Mouse (Mus musculus): ENCODE measurements around the gene Nphp4. TPM values are rescaled to one million over a fixed set of nuclear protein-coding genes. Genes with fewer than 3 reads are reported as not detected.

The Nphp4 gene
- total RNA-seq (2015; ENCODE audit: low replicate concordance) = not detected in 2 replicates
- total RNA-seq (2017; ENCODE audit: low replicate concordance) = 0.34 TPM in 1 of 2 replicates, not detected in the other

- ATAC-seq (replicated peaks; ENCODE audit: low FRiP score, poor library complexity, severe bottlenecking) = no peak
These were observed at the start of gene Nphp4 for GRCm38 (mm10) chr4:152476427-152477023. Nphp4 (plus strand) TSS chr4:152476706.

- no peak for ATAC-seq (replicated peaks; ENCODE audit: low FRiP score, poor library complexity, severe bottlenecking)
These were observed 48.2 kb upstream of the Nphp4 start for GRCm38 (mm10) chr4:152428259-152428658.

- ATAC-seq (replicated peaks; ENCODE audit: low FRiP score, poor library complexity, severe bottlenecking) = no peak
These were observed 44.2 kb upstream of the Nphp4 start for GRCm38 (mm10) chr4:152432308-152432707.

GRCm38 (mm10) chr4:152434836-152435235 lies 41.7 kb upstream of the Nphp4 start:
- ATAC-seq (replicated peaks; ENCODE audit: low FRiP score, poor library complexity, severe bottlenecking) = peak; percentile 63; the same call in 1 of the 2 replicates

DNA sequence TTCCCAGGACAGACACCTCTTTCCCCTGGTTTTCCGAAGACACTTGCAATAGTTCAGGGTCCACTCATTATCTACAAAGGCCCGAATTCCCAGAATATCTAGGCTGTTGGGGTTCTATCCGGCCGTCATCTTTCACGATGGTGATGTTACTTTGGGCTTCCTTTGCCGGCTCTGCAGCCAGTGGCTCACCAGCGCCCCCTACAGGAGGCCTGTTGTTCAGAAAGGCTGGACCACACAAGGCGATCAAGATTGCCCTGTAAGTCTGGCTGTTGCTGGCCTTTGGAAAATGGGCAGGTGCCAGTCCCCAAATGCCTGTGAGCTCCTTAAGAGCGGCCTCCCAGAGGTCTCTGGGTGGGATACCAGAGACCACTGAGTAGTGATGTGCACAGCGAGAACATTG lies 41.3 kb upstream of the Nphp4 start:
- ATAC-seq (replicated peaks; ENCODE audit: low FRiP score, poor library complexity, severe bottlenecking) = peak; percentile 61; the same call in 1 of the 2 replicates

GRCm38 (mm10) chr4:152440882-152441281 lies 35.6 kb upstream of the Nphp4 start:
- ATAC-seq (replicated peaks; ENCODE audit: low FRiP score, poor library complexity, severe bottlenecking) = no peak

DNA sequence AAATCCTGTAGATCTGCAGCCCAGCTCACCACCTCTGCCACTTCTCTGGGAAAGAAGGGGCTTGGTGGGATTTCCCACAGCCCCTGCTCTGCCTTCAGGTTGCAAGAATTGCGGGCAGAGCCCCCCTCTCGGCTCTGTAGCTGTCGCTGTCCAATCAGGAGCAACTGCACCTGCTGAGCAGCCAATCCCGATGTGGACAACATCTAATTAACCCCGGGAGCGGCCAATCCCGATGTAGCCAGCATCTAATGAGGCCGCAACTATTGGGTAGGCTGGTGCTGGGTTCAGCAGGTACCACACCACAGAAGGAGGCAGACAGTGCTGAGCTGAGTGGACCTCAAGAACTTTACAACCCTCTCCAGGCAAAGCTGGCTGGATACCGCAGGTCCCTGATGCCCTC lies 35.0 kb upstream of the Nphp4 start:
- ATAC-seq (replicated peaks; ENCODE audit: low FRiP score, poor library complexity, severe bottlenecking) = no peak

DNA sequence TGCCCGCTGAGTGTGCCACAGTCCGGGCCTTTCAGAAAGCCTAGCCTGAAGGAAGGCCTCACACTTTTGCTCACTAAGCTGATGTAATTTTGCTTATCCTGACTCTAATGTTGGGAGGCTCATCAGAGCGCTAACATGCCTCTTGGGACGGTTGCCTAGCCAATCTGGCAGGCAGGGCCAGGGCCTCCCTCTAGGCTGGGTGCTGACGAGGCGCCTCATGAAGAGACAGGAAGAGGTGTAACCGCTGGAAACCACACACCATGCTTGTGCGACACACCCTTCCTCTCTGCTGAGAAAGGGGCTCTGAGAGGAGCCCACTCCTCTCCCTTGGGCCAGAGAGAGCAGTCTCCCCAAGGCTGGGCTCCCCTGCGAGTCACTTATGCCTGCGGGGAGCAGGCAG lies 30.3 kb upstream of the Nphp4 start:
- ATAC-seq (replicated peaks; ENCODE audit: low FRiP score, poor library complexity, severe bottlenecking) = no peak

DNA sequence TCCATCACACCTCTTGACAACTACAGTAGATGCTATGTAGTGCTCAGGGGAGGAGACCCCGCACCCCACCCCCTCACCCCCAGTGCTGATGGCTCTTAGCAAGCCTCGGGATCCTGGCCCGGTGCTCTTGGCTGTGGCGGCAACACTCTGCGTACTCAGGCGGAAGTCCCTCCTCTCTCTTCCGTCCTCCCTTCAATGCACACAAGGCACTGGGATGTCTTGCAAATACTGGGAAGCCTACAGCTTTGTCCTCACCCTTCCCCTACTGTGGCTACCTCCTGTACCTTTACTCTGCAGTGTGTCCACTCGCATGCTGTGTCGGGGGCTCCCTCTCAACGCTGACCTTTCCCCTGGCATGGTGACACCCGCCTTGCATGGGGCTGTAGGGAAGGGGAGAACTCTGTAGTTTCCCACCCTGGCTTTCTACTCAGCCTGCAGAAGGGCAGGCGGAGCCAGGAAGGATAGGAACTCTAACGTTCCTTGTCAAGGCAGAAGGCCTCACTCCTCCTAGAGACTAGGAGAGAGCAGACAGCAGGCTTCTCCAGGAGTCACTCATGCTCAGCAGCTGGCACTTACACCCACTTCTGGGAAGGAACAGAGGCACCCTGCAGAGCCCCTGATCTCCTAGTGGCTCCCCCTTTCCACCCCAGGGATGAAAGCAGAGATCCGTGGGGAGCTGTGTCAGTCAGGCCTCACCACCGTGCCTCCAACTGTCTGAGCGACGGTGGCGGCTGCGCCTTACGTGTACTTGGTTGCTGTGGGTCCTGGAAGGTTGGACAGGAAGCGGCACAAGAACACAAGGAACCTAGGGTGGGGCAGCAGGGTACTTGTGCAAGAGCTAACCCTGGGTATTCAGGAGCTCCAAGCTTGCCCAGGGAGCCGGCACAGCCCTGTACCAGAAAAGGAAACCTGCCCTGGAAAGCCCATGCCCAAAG lies 28.5 kb upstream of the Nphp4 start:
- ATAC-seq (replicated peaks; ENCODE audit: low FRiP score, poor library complexity, severe bottlenecking) = no peak

DNA sequence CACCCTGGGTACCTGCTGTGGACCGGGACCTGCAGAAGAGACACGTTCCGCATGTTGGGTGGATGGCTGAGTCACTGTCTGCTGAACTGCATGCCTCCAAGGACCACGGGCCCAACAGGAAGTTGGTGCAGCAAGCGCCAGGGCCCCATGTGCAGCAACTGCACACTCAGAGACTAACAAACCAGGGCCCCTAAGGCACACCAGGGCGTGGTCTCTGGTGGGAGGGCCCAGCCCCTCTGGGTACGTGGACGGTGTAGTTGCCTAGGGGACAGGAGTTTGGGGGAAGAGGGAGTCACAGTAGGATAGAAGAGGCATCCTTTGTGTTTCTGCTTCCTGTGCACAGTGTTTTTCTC lies 27.9 kb upstream of the Nphp4 start:
- ATAC-seq (replicated peaks; ENCODE audit: low FRiP score, poor library complexity, severe bottlenecking) = no peak

DNA sequence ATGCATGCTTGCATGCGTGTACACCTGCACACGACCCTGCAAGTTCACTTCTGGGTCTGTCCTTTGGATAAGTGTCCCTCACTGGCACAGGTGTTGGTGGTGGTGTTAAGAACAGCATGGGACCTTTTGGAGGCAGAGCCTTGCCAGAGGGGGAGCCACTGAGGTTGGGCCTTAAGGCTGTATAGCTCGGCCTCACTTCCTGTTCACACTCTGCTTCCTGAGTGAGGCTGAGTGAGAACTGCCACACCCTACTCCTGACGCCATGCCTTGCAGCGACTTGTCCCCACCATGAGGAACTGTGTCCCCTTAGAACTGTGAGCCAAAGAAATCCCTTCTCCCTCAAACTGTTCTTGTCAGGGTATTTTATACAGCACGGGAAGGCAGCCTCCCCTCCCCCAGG lies 25.1 kb upstream of the Nphp4 start:
- no peak for ATAC-seq (replicated peaks; ENCODE audit: low FRiP score, poor library complexity, severe bottlenecking)

DNA sequence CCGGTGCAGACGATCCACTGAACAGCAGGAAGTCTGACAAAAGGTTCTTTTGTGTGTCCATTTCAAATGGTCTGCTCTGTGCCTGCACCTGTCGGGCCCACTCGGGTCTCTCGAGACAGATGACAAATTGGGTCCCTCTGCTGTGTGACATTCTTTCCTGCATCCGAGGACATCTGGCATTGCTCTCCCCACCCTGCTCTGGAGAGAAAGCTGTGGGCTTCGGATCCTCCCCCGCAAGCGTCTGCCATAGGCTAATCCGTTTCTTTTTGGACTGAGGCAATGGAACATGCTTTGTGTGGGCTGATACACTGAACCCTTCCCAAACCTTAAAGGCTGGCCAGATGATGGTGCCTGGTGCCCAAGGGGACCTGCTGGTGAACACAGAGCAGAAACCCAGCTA lies 23.4 kb upstream of the Nphp4 start:
- no peak for ATAC-seq (replicated peaks; ENCODE audit: low FRiP score, poor library complexity, severe bottlenecking)

GRCm38 (mm10) chr4:152454153-152454552 lies 22.4 kb upstream of the Nphp4 start:
- ATAC-seq (replicated peaks; ENCODE audit: low FRiP score, poor library complexity, severe bottlenecking) = no peak

- no peak for ATAC-seq (replicated peaks; ENCODE audit: low FRiP score, poor library complexity, severe bottlenecking)
These were observed 19.9 kb upstream of the Nphp4 start for GRCm38 (mm10) chr4:152456609-152457008.

DNA sequence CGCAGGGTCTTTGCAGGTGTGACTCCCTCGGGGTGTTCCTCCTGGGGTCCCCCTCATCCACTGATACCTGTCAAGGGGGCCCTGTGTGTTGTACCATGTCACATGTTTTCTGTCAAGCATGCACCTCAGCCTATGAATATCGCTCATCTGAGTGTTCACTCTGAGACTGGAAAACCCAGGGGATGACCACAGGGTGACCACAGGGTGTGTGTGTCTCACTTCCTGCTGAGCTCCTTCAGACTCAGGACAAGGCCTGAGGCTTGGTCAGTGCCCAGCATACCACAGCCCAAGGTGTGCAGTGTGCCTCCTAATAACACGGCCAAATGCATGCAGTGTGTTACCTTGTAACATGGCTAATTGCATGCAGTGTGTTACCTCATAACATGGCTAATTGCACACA lies 18.8 kb upstream of the Nphp4 start:
- no peak for ATAC-seq (replicated peaks; ENCODE audit: low FRiP score, poor library complexity, severe bottlenecking)

DNA sequence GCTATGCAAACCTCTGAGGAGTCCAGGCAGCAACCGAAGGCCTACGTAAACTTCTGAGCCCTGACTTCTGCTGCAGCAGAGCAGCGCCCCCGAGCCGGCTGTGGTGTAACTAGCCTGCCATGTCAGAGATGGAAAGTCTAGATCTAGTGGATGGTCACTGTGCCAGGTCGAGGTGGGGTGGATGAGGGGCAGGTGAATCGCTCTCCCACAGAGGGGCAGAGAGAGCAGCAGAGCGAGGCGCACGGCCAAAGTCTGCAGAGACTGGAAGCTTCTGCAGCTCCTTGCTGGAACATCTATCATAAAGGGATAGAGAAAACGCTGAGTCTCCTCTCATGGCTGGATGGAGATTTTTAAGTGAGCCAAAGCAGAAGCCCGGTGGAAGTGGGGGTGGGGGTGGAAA lies 14.0 kb upstream of the Nphp4 start:
- ATAC-seq (replicated peaks; ENCODE audit: low FRiP score, poor library complexity, severe bottlenecking) = no peak

DNA sequence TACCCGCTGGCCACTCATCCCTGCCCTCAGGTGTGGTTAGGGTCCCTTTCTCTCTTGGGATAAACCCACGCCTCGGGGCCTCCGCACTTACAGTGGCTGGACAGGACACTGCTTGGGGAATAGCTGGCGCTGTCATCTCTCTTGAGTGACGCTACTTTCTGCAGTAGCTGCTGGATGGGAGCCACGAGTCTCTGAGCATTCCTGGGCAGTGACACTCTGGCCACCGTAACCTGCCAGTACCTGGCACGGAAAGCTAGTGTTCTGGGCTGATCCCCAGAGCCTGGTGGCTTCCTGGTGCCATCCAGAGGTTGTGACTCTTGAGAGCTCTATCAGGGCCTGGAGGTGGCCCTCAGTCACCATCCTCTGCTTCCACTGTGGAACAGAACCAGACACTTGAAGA lies 13.4 kb upstream of the Nphp4 start:
- no peak for ATAC-seq (replicated peaks; ENCODE audit: low FRiP score, poor library complexity, severe bottlenecking)

DNA sequence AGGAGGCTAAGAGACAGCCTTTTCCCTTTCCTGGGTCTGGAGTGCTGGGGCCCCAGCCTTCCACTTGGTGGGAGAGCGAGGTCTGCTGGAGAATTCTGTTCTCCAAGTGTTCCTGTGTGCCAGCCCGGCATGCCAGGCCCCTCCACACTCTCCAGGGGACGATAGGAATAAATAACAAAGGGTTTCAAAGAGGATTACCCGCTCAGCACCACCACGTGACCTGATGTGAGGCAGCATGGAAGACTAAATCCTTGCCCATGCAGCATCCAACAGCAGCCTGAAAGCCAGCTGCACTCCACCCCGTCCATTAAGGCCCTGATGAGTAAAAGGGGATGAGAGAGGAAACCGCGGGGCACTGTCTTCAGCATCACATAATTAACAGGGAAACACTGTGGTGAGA lies 11.4 kb upstream of the Nphp4 start:
- no peak for ATAC-seq (replicated peaks; ENCODE audit: low FRiP score, poor library complexity, severe bottlenecking)

DNA sequence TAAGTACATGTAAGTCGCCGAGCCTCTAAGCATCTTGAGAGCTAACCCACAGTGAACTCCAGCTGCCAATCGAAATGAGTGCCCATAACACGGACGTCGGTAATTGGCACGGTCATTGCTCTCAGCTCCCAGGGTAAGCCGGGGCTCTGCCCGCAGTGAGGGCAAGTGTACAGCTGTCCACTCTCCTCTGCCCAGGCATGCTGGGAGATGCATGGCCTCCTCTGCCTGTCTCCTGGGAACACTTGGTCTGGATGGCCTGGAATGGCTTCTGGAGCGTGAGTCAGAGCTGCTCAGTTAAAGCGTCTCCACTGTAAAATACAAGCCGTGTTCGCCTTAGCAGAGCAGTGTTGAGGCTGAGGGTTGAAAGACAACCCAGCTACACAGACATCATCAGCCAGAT lies 9.9 kb upstream of the Nphp4 start:
- ATAC-seq (replicated peaks; ENCODE audit: low FRiP score, poor library complexity, severe bottlenecking) = no peak

GRCm38 (mm10) chr4:152467951-152468350 lies 8.6 kb upstream of the Nphp4 start:
- ATAC-seq (replicated peaks; ENCODE audit: low FRiP score, poor library complexity, severe bottlenecking) = no peak

- ATAC-seq (replicated peaks; ENCODE audit: low FRiP score, poor library complexity, severe bottlenecking) = no peak
These were observed 565 bp upstream of the Nphp4 start for GRCm38 (mm10) chr4:152475941-152476340.
